Mouse (Mus musculus) central nervous system, embryonic 11.5 days (tissue): Measurements from ENCODE around the gene Cdx2. TPM values are rescaled to one million over a fixed set of nuclear protein-coding genes. Genes with fewer than 3 reads are reported as not detected.

Experiments used
- polyA plus RNA-seq: library from polyadenylated mRNA; depleted of rRNA; stranded (reverse); fragments of >200 nt; gene quantifications from 2 replicates; pipeline ENCODE4 v1.2.3, GENCODE M21; 2012; rRNA removed

The Cdx2 gene
- polyA plus RNA-seq: 0.06 and 0.17 TPM in 2 replicates

DNA sequence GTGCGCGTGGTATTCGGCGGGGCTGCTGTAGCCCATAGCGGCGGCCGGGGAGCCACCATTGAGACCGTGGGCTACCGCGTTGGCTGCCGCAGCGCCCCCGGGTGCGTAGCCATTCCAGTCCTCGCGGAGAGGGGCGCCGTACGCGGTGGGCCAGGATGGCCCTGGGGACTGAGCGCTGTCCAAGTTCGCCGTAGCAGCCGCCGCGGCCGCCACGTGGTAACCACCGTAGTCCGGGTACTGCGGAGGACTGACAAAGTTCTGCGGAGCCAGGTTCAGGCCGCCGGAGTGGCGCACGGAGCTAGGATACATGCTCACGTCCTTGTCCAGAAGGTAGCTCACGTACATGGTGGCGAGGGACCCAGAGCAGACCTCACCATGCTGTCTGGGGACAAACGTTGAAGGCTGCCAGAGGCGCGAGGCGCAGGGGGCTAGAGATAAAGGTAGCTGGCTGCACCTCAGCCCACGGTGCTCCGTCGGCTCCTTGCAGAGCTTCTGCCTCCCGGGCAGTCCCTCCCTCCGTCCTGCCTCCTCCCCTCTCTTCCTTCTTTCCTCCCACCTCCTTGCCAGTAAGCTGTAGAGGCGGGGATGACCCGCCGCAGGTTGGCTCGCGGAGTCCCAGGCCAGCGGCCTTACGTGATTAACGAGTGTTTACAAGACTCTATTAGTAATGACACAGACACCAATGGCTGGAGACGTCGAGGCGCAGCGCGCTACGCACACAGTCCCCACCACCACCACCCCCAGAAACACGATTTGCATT, at the start of gene Cdx2:
Gene Cdx2, minus strand, starts transcription at position 633 of the 760 bp plus-strand sequence.

DNA sequence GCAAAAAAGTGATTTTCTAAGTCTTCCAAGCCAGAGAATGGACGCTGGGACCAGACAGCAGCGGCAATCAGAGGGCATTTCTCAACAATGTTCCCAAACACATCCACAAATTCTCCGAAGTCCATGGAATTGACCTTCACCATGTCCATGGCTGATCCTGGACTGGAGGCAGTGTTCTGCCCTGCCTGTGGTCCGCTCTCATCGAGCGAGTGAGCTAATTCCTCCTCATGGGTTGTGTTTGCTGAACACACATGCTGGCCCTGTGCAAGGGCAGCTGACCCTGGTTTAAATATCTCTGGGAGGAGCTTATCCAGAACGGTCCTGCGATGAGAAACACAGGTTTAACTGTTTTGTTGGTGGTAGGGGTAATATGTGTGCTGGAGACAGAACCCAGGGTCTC, 15.1 kb upstream of the Cdx2 start, which contains the start of gene Urad:
Gene Urad, minus strand, starts transcription at position 258 of the 400 bp plus-strand sequence.

DNA sequence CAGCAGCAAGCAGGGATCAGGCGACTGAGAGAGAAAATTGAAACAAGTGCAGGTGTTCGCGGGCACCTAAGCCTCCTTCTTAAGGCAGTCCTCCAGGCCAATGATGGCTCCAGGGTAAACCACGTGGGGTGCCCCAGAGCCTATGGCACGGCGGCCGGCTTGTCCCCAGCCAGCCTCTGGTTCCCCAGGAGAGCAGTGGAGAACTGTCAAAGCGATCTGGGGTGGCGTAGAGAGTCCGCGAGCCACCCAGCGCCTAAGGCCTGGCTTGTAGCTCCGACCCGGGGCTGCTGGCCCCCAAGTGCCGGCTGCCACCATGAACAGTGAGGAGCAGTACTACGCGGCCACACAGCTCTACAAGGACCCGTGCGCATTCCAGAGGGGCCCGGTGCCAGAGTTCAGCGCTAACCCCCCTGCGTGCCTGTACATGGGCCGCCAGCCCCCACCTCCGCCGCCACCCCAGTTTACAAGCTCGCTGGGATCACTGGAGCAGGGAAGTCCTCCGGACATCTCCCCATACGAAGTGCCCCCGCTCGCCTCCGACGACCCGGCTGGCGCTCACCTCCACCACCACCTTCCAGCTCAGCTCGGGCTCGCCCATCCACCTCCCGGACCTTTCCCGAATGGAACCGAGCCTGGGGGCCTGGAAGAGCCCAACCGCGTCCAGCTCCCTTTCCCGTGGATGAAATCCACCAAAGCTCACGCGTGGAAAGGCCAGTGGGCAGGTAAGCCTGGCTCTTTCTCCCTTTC, 37.0 kb downstream of the Cdx2 start, which contains the start of gene Pdx1:
Gene Pdx1, plus strand, starts transcription at position 34 of the 747 bp plus-strand sequence.

Other genes with a start within 250 kb of the Cdx2 start
- 7.1 and 7.3 TPM in 2 replicates for gene Lnx2, start 230.7 kb downstream of the Cdx2 start, polyA plus RNA-seq
- 97.2 and 145 TPM in 2 replicates for gene Polr1d, start 230.2 kb downstream of the Cdx2 start, polyA plus RNA-seq
- 8.2 and 16.4 TPM in 2 replicates for gene Gsx1, start 118.6 kb downstream of the Cdx2 start, polyA plus RNA-seq
- gene Pdx1, start 37.3 kb downstream of the Cdx2 start, polyA plus RNA-seq: 0.14 and 0.18 TPM in 2 replicates
- not detected in 2 replicates for gene Urad, start 15.2 kb upstream of the Cdx2 start, polyA plus RNA-seq
- 0.16 and 0.28 TPM in 2 replicates for gene Flt3, start 93.2 kb upstream of the Cdx2 start, polyA plus RNA-seq
- 41.8 and 60.3 TPM in 2 replicates for gene Pan3, start 122.9 kb upstream of the Cdx2 start, polyA plus RNA-seq